Mouse (Mus musculus) lung, postnatal 0 days (tissue): ENCODE data around the gene Gm44503. TPM values are rescaled to one million over a fixed set of nuclear protein-coding genes. Genes with fewer than 3 reads are reported as not detected.
A peak's percentile ranks its signal among the peaks of the same experiment; 100 is the strongest.

ENCODE experiments used
- ATAC-seq: fragments of 200-750 bp; cut with Nextera tagmentation; 2 replicates; pipeline ENCODE4 v1.8.0; 2017; ENCODE audit warnings: moderate library complexity
- DNase-seq: peaks from one replicate; pipeline ENCODE4 v3.0.0-alpha.2; 2016; ENCODE audit warnings: low spot score
- H3K27ac ChIP-seq: fragments of 300-500 bp; sonication (generic); 2 replicates; pipeline ENCODE4 v1.5.1; 2014; ENCODE audit warnings: antibody characterized with exemption, mild to moderate bottlenecking, low read length, mixed read lengths
- H3K27me3 ChIP-seq: fragments of 300-500 bp; sonication (generic); replicated peaks from 2 replicates; pipeline ENCODE4 v1.6.1; 2014; ENCODE audit warnings: low read length, mixed read lengths; ENCODE audit not compliant: insufficient read depth
- H3K36me3 ChIP-seq: fragments of 300-500 bp; sonication (generic); 2 replicates; pipeline ENCODE4 v1.6.1; 2014; ENCODE audit warnings: low read length, mixed read lengths; ENCODE audit not compliant: insufficient read depth
- H3K4me1 ChIP-seq: fragments of 300-500 bp; sonication (generic); 2 replicates; pipeline ENCODE4 v1.6.1; 2014; ENCODE audit warnings: antibody characterized with exemption, low read depth, low read length, mixed read lengths; ENCODE audit not compliant: insufficient read depth
- H3K4me2 ChIP-seq: fragments of 300-500 bp; sonication (generic); replicated peaks from 2 replicates; pipeline ENCODE4 v1.6.1; 2014; ENCODE audit warnings: low read depth, mild to moderate bottlenecking, low read length, moderate library complexity, mixed read lengths
- H3K4me3 ChIP-seq: fragments of 300-500 bp; sonication (generic); 2 replicates; pipeline ENCODE4 v1.5.1; 2014; ENCODE audit warnings: low read depth, low read length
- H3K9ac ChIP-seq: fragments of 300-500 bp; sonication (generic); replicated peaks from 2 replicates; pipeline ENCODE4 v1.6.1; 2014; ENCODE audit warnings: low read depth, mild to moderate bottlenecking
- H3K9me3 ChIP-seq: fragments of 300-500 bp; sonication (generic); 2 replicates; pipeline ENCODE4 v1.6.1; 2016; ENCODE audit warnings: low read length, mixed read lengths
- CTCF ChIP-seq: IDR thresholded peaks from 2 replicates; pipeline ENCODE4 v1.5.1; 2016; ENCODE audit warnings: antibody characterized with exemption, mild to moderate bottlenecking
- EP300 ChIP-seq: IDR thresholded peaks from 2 replicates; pipeline ENCODE4 v1.6.1; 2016; ENCODE audit warnings: antibody characterized with exemption, mild to moderate bottlenecking, control low read depth
- WGBS: fragments of 180-500 bp; shearing (Covaris S2); extraction: QIAGEN DNeasy Blood & Tissue Kit; methylation state at CpG from one replicate; pipeline ENCODE4 v1.1.7; 2014; 5-methylcytosine and 5-hydroxymethylcytosine counted together
- polyA plus RNA-seq: library from polyadenylated mRNA; unstranded; fragments of >200 nt; fragmentation: Nextera tagmentation; extraction: Ambion mirVana; gene quantifications from 2 replicates; pipeline ENCODE4 v1.2.1, GENCODE M21; 2015

Gm44503 gene
- polyA plus RNA-seq, 1 experiment from 2014 or later, result not detected

DNA sequence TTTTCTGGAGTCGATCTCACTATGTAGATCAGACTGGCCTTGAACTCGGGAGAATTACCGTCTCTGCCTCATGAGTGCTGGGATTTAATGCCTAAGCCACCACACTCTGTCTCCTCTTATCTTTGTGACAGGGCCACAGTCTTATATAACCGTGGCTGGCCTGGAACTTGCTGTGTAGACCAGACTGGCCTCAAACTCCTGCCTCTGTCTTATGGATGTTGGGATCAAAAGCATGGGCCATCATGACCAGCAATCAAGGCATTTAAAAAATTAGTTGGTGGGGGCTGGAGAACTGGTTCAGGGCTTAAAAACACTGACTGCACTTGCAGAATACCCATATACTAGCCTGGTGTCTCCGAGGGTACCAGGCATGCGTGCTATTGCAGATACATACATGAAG is 81.4 kb downstream of the Gm44503 start, which contains the start of gene Pigb:
Pigb (minus strand) TSS at position 299 of the 400 bp plus-strand sequence.
- peak within 1 kb of the TSS; percentile 74 for H3K9ac ChIP-seq
- 28% methylated on average over 6 of the region's 6 CpGs for WGBS
- TF ChIP-seq EP300 (no peak), CTCF (no peak)

DNA sequence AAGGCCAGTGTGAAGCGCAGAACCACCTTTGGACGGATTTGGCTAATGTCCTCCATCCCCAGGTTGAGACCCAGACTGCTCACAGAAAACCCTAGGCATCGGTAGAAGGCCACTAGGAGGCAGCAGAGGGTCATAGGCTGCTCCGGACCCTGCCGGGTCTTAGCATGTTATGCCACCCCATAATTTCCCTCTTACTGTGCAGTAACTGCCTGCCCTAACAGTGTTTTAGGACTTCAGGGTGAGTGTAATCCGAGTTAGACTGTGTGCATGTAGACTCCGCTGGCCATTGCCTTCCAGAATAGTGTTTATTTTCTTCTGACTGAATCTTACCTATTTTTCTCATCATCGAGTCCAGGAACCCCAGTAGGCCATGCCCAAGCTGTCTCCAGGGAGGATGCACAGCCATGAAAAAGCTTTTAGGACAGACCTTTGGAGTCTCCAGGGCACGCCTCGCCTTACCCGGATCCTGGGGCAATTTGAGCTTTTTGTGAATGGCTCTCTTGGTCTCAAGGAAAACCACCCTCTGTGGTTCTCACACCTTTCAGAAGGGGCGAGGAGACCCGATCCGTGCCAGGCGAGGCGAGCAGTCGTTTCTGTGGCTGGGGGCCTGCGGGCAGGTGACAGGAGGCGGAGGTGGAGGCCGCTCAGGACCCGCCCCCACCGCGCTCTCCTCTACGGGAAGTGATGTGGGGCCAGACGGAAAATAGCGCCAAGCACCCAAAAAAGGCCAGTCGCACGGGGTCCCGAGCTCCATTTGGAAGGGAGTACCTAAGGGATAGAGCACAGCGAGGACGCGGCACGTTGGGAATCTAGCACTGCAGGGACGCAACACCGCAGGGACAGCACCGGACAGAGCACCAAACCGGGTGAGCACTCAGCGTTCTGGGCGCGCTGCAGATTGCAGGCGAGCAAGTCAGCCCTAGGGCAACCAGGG is 85.8 kb downstream of the Gm44503 start, which contains the start of gene Rab27a:
Rab27a (plus strand) TSS at position 709 of the 934 bp plus-strand sequence.
- Histone ChIP-seq H3K4me1 (peaks cover 14% of the 10 kb centered on the region), H3K27ac (peak within 1 kb of the TSS; percentile 74), H3K4me2 (peak within 1 kb of the TSS; percentile 89), H3K4me3 (peak within 1 kb of the TSS; percentile 46), H3K27me3 (no peaks in the 10 kb centered on the region), H3K9ac (peak within 1 kb of the TSS; percentile 51), H3K9me3 (no peaks in the 10 kb centered on the region), H3K36me3 (no peaks in the 10 kb centered on the region)
- peak; percentile 80 for ATAC-seq
- peak; percentile 90 for DNase-seq
- no peak for TF ChIP-seq EP300
- TF ChIP-seq CTCF, result peak; percentile 97
- 1% methylated on average over 41 of the region's 41 CpGs for WGBS

More for the DNA sequence above, 81.4 kb downstream of the Gm44503 start, which contains the start of gene Pigb:
- H3K4me1 ChIP-seq, result peaks cover 14% of the 10 kb centered on the region
- H3K4me2 ChIP-seq, result peak within 1 kb of the TSS; percentile 75
- no peaks in the 10 kb centered on the region for H3K9me3 ChIP-seq
- H3K27me3 ChIP-seq, result no peaks in the 10 kb centered on the region
- peak within 1 kb of the TSS; percentile 77 for H3K4me3 ChIP-seq
- H3K36me3 ChIP-seq, result no peaks in the 10 kb centered on the region
- H3K27ac ChIP-seq, result peak within 1 kb of the TSS; percentile 76
- no peak for DNase-seq
- no peak for ATAC-seq

DNA sequence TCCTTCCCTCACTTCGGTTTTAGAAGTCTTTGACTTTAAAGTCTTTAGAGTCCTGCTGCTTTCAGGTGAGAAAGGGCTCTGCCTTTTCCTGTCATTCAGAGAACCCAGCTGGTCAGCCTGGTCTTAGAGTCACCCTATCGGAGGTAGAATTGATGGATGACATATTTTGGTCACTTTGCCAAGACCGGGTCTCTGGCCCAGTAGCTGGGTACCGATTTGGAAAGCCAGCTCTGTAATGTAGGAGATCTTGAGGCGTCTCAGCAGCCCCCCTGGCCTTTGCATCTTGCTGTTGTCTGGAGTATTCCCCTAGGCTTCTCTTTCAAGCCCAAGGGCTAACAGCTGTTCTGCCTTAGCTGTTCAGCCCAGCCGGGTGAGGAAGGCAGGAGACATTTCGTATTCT is 86.6 kb downstream of the Gm44503 start:
- H3K27me3 ChIP-seq, result no peaks in the 10 kb centered on the region
- peak overlapping the region; percentile 74 for H3K27ac ChIP-seq
- peak overlapping the region; percentile 46 for H3K4me3 ChIP-seq
- H3K9me3 ChIP-seq, result no peaks in the 10 kb centered on the region
- no peak for TF ChIP-seq CTCF
- no peak for TF ChIP-seq EP300
- peaks cover 17% of the 10 kb centered on the region for H3K4me1 ChIP-seq
- peak overlapping the region; percentile 51; the same call in 1 of the 2 replicates for H3K9ac ChIP-seq
- H3K4me2 ChIP-seq, result peak overlapping the region; percentile 89
- no peak for DNase-seq
- no peaks in the 10 kb centered on the region for H3K36me3 ChIP-seq
- ATAC-seq, result no peak
- 7% methylated on average over 7 of the region's 7 CpGs for WGBS

DNA sequence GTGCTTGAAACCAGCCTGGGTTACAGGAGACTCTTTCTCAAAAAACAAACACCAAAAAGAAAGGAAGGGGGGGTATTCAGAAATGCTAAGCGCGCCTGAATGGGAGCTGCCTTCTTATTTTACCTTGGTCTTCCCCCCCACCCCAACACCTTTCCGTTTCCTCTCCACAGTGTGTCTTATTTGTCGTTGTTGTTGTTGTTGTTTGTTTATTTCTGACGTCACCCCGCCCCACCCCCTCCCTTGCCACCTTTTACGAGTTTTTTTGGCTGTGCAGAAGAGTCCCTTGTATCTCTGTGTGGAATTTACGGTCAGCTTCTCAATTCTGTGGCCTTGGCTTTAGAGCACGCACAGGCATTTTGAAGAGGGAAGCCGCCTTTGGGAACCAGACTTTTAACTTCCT is 87.1 kb downstream of the Gm44503 start:
- Histone ChIP-seq H3K27me3 (no peaks in the 10 kb centered on the region), H3K9ac (peak overlapping the region; percentile 51; the same call in 1 of the 2 replicates), H3K9me3 (no peaks in the 10 kb centered on the region), H3K27ac (0 out of 2 replicates have a peak overlapping the region, but pooled peaks have one; percentile 74), H3K4me2 (peak overlapping the region; percentile 89), H3K4me1 (peaks cover 14% of the 10 kb centered on the region; the same call in 1 of the 2 replicates), H3K4me3 (peak overlapping the region; percentile 46), H3K36me3 (no peaks in the 10 kb centered on the region)
- no peak for TF ChIP-seq EP300
- no peak for TF ChIP-seq CTCF
- ATAC-seq (no peak), DNase-seq (no peak)
- 59% methylated on average over 10 of the region's 10 CpGs for WGBS

DNA sequence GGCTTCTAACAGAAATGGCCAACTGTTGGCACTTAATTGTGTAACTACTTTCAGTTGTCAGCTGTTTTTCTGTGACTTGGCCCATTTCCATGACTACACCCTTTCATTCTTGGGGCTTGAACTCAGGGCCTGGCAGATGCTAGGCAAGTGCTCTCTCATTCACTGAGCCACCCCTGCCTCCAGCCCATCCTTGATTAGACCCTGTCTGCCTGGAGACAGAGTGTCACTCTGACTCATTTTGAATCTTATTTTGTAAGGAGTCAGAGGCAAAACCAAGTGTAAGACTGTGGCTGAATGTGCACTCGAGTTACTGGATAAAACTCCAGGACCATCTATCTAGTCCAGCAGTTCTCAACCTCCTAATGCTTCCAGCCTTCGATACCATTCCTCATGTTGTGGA is 89.3 kb downstream of the Gm44503 start:
- H3K27me3 ChIP-seq, result no peaks in the 10 kb centered on the region
- no peaks in the 10 kb centered on the region for H3K36me3 ChIP-seq
- 86% methylated on average over 2 of the region's 2 CpGs for WGBS
- H3K4me2 ChIP-seq, result no peak overlapping the region
- H3K9ac ChIP-seq, result no peak overlapping the region
- no peaks in the 10 kb centered on the region for H3K9me3 ChIP-seq
- ATAC-seq, result no peak
- H3K4me1 ChIP-seq, result peaks cover 14% of the 10 kb centered on the region; the same call in 1 of the 2 replicates
- TF ChIP-seq CTCF (no peak), EP300 (no peak)
- no peak for DNase-seq
- no peak overlapping the region for H3K27ac ChIP-seq
- no peak overlapping the region for H3K4me3 ChIP-seq

DNA sequence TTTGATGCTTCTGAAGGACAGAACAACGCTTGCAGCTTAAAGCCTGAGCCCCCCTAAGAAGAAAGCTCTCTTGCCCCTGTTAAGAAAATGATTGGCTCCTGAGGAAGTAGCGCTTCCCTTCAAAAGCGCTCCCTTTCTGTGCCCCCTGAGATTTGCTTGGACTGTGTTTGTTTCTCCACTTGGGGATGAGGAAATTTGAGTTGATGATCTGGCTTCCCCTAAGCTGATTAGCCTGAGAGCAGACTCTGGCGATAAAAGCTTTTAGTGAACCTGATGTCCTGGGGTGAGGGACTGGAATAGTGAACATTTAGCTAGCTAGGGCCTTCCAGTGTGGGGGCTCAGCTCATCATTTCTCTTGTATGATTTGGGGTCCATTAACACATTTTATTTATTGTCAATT is 90.3 kb downstream of the Gm44503 start:
- no peak for DNase-seq
- no peak for ATAC-seq
- H3K27me3 ChIP-seq, result no peaks in the 10 kb centered on the region
- peaks cover 14% of the 10 kb centered on the region; the same call in 1 of the 2 replicates for H3K4me1 ChIP-seq
- H3K27ac ChIP-seq, result no peak overlapping the region
- 15% methylated on average over 4 of the region's 4 CpGs for WGBS
- no peak overlapping the region for H3K9ac ChIP-seq
- no peak overlapping the region for H3K4me2 ChIP-seq
- TF ChIP-seq EP300, result no peak
- no peak for TF ChIP-seq CTCF
- H3K36me3 ChIP-seq, result no peaks in the 10 kb centered on the region
- H3K9me3 ChIP-seq, result no peaks in the 10 kb centered on the region
- no peak overlapping the region for H3K4me3 ChIP-seq
